10 mouse cellular contexts compared by ENCODE assay signal in the genomic region with DNA sequence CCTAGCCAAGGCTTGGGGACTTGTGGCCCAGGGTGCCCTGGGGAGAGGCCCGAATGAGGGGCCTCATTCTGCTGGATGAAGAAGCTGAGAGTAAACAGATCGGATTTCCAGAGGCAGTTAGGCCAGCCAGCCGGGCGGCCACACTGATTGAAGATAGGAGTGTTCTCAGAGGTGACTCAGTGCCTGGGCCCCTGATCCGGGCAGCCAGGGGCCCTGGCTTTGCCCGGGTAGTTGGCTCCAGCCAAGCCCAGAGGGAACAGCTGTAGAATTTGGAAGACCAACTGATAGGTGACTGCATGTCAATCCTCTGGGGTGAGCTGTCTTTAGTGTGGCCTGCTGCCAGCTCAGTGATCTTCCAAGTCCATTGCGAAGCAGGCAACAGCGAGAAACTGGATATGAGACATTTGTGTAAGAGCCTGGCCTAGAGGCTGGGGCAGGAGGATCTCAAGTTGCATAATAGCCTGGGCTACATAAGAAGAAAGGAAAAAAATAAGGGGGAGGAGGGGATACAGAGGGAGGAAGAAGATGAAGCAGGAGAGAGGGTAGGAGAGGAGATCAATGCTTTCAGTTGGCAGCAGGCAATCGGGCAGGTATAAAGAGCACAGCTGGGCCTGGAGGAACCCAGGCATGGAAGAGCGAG. TPM values are rescaled to one million over a fixed set of nuclear protein-coding genes. Genes with fewer than 3 reads are reported as not detected.
A peak's percentile ranks its signal among the peaks of the same experiment; 100 is the strongest.
DNase-seq lines count a peak whose midpoint lies in the region; ATAC-seq lines count a peak whose summit lies in the region.
"Had no signal": no experiment of that assay in that cellular context is flagged by ENCODE, and none has a peak within 500 bp of the region (broad histone marks: within the 10 kb centered on the region; RNA-seq: fewer than 3 reads in every experiment).

No protein-coding gene starts in this region.

- DNase-seq in 416B (ENCODE audit: low read depth) (peak; percentile 32), MN1 (ENCODE audit: low spot score) (peak; percentile 75)
- DNase-seq in heart, adult 18-20 months: peak; percentile 53 to 63
- DNase-seq in thymus, postnatal 25 days: no peak
- no peak for DNase-seq in lung, postnatal 14 days
- no peak for DNase-seq in left cerebral cortex, adult 18-20 months (ENCODE audit: low spot score in 2 of 2)
- DNase-seq: cerebellum, adult 9-11 months had no signal

- 44% methylated on average over 10 of the region's 10 CpGs for WGBS in intestine, embryonic 16.5 days

- peaks cover 12% of the 10 kb centered on the region for H3K4me1 ChIP-seq in intestine, embryonic 16.5 days (ENCODE audit: control insufficient read depth, insufficient read depth, low read length)

- no peak overlapping the region for H3K9ac ChIP-seq in intestine, embryonic 16.5 days (ENCODE audit: low read depth, low read length)

- no peak overlapping the region for H3K4me2 ChIP-seq in intestine, embryonic 16.5 days (ENCODE audit: low read depth, low read length)

- H3K4me3 ChIP-seq in intestine, embryonic 16.5 days (ENCODE audit: low read length): no peak overlapping the region
- H3K4me3 ChIP-seq: forebrain, embryonic 10.5 days had no signal

- no peaks in the 10 kb centered on the region for H3K9me3 ChIP-seq in intestine, embryonic 16.5 days (ENCODE audit: control insufficient read depth, low read length)
- H3K9me3 ChIP-seq: forebrain, embryonic 10.5 days had no signal

- peak overlapping the region; percentile 38; the same call in 1 of the 2 replicates for H3K27ac ChIP-seq in intestine, embryonic 16.5 days (ENCODE audit: low read length)
- H3K27ac ChIP-seq: forebrain, embryonic 10.5 days had no signal

- no peaks in the 10 kb centered on the region for H3K36me3 ChIP-seq in intestine, embryonic 16.5 days (ENCODE audit: control insufficient read depth, insufficient read depth, low read length)

- ATAC-seq in intestine, embryonic 16.5 days: peak; percentile 84
- ATAC-seq: inflammation-experienced regulatory T-cells, adult 6 months had no signal

- H3K27me3 ChIP-seq in intestine, embryonic 16.5 days (replicated peaks; ENCODE audit: control insufficient read depth, insufficient read depth, low read length): no peaks in the 10 kb centered on the region

RNA-seq across cellular contexts. Expression of gene Castor2, which starts 20.1 kb away (rescaled TPM):
- total RNA-seq in heart, adult 18-20 months (2021): 10 to 100 TPM; 20.5 to 26.6 TPM
- polyA plus RNA-seq in intestine, embryonic 16.5 days (2015; fragmentation: Nextera tagmentation; extraction: Ambion mirVana): 6.7 and 8.2 TPM in 2 replicates
- total RNA-seq in left cerebral cortex, adult 18-20 months (2021): 10 to 100 TPM; 71.2 to 88.0 TPM

RNA-seq across cellular contexts. Expression of gene Rcc1l, which starts 57.0 kb away (rescaled TPM):
- 10 to 100 TPM; 34.4 to 36.3 TPM for total RNA-seq in heart, adult 18-20 months (2021)
- 26.6 and 28.5 TPM in 2 replicates for polyA plus RNA-seq in intestine, embryonic 16.5 days (2015; fragmentation: Nextera tagmentation; extraction: Ambion mirVana)
- 10 to 100 TPM; 14.1 to 15.7 TPM for total RNA-seq in left cerebral cortex, adult 18-20 months (2021)

Comparison
In these comparisons a context has a peak if more than half of its experiments do, and no peak if none do; other contexts are left out.
1. DNase-seq: peak in 416B (single experiment), MN1 (single experiment) and heart, adult 18-20 months (2 of 2); none in thymus, postnatal 25 days (single experiment), lung, postnatal 14 days (single experiment) and left cerebral cortex, adult 18-20 months (0 of 2).